Mouse (Mus musculus): Measurements from ENCODE around the gene Phf3. TPM values are rescaled to one million over a fixed set of nuclear protein-coding genes. Genes with fewer than 3 reads are reported as not detected.
"Not testable (repeated sequence)": the region's sequence is repeated elsewhere in the genome, so short reads cannot be mapped to it uniquely, and the experiment has no call there.

The Phf3 gene
- total RNA-seq, 2 experiments from 2014 or later, result 82.1 to 90.0 TPM

GRCm38 (mm10) chr1:30778374-30779005 is 95.2 kb downstream of the Phf3 start:
- DNase-seq (ENCODE audit: low spot score in 2 of 2), result no peak

GRCm38 (mm10) chr1:30776196-30776595 is 97.5 kb downstream of the Phf3 start:
- intact Hi-C loops (cut with DNase I), result loop anchor here (2.0 to 5.0 kb wide), 2 partner anchors 161 to 376 kb away; no protein-coding TSS in a partner anchor
- DNase-seq (ENCODE audit: low spot score in 2 of 2), result no peak

More at GRCm38 (mm10) chr1:30778374-30779005, 95.2 kb downstream of the Phf3 start:
- intact Hi-C loops (cut with DNase I), result loop anchor here (1.0 to 5.0 kb wide), 2 partner anchors 153 to 374 kb away; no protein-coding TSS in a partner anchor

- DNase-seq (ENCODE audit: low spot score in 2 of 2), result peak in 1 of 2 experiments; percentile 55
- intact Hi-C loops (cut with DNase I), result loop anchor here (5.0 kb wide), 1 partner anchor 71 kb away; no protein-coding TSS in a partner anchor
Measured at GRCm38 (mm10) chr1:30773662-30774061, 100.1 kb downstream of the Phf3 start.

GRCm38 (mm10) chr1:30772851-30773250 is 100.9 kb downstream of the Phf3 start:
- DNase-seq (ENCODE audit: low spot score in 2 of 2), result no peak
- intact Hi-C loops (cut with DNase I), result loop anchor here (1.0 to 5.0 kb wide), 2 partner anchors 32 to 71 kb away; no protein-coding TSS in a partner anchor

- intact Hi-C loops (cut with DNase I), result loop anchor here (1.0 to 5.0 kb wide), 2 partner anchors 30 to 69 kb away; no protein-coding TSS in a partner anchor
- DNase-seq (ENCODE audit: low spot score in 2 of 2), result no peak
Measured at GRCm38 (mm10) chr1:30771772-30772171, 101.9 kb downstream of the Phf3 start.

- intact Hi-C loops (cut with DNase I), result loop anchor here (5.0 kb wide), 1 partner anchor 68 kb away; no protein-coding TSS in a partner anchor
- not testable (repeated sequence) for DNase-seq (ENCODE audit: low spot score in 2 of 2)
Measured at GRCm38 (mm10) chr1:30770599-30770998, 103.1 kb downstream of the Phf3 start.

GRCm38 (mm10) chr1:30756794-30757193 is 116.9 kb downstream of the Phf3 start:
- intact Hi-C loops (cut with DNase I), result loop anchor here (10.0 kb wide), 1 partner anchor 1768 kb away; no protein-coding TSS in a partner anchor

GRCm38 (mm10) chr1:30755453-30756224 is 118.1 kb downstream of the Phf3 start:
- peak in 1 of 2 experiments; percentile 86 for DNase-seq (ENCODE audit: low spot score in 2 of 2)
- intact Hi-C loops (cut with DNase I), result loop anchor here (10.0 kb wide), 1 partner anchor 1769 kb away; no protein-coding TSS in a partner anchor

More at GRCm38 (mm10) chr1:30756794-30757193, 116.9 kb downstream of the Phf3 start:
- no peak for DNase-seq (ENCODE audit: low spot score in 2 of 2)

Other genes with a start within 250 kb of the Phf3 start
- not detected for gene AC153137.1, start 104.0 kb upstream of the Phf3 start, total RNA-seq (2021)

All from left cerebral cortex, postnatal 25 days (tissue).